Mouse (Mus musculus) bone marrow macrophage, adult 2 months (primary cell): Measurements from ENCODE around the gene Zfp326.

Experiments
- CTCF ChIP-seq: IDR thresholded peaks from 2 replicates; pipeline ENCODE4 v1.5.1; 2012; ENCODE audit warnings: low read depth, mild to moderate bottlenecking, low read length, moderate library complexity
- POLR2A ChIP-seq: IDR thresholded peaks from 2 replicates; pipeline ENCODE4 v1.6.1; 2012; ENCODE audit warnings: mild to moderate bottlenecking, low read depth, low read length, borderline replicate concordance

DNA sequence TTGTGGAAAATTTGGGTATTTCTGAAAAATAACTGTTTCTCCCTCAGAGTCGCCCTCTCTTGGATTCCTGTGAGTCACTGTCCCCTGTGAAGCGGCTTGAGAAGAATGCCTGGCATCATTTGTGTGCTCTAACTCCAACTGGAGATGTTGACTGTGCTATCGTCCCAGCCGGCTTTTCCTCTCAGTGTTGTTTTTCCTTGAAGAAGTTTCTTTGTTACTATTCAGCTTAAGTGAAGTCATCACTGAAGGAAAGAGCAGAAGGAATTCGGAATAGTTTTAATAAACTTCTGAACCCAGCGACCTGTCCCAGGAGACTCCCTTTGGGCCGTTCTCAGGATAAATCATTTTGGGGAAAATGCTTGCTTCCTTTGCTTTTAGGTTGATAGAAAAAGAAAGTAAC, 44.2 kb upstream of the Zfp326 start:
- TF ChIP-seq CTCF (no peak), POLR2A (no peak)
